Mouse (Mus musculus) kidney, postnatal 36 days (tissue): ENCODE data around the gene Naglu.
"Not testable (repeated sequence)": the region's sequence is repeated elsewhere in the genome, so short reads cannot be mapped to it uniquely, and the experiment has no call there.

Experiments
- DNase-seq, 2 experiments: peaks; one replicate each; pipeline ENCODE4 v3.0.0; 2021 to 2022; ENCODE audit warnings: mixed read lengths in 2 of 2

Gene Naglu

GRCm38 (mm10) chr11:101084811-101085210 is 15.0 kb downstream of the Naglu start:
- no peak for DNase-seq

GRCm38 (mm10) chr11:101085617-101086322 is 16.0 kb downstream of the Naglu start:
- peak; percentile 57 to 68 for DNase-seq

GRCm38 (mm10) chr11:101086323-101086674 is 16.5 kb downstream of the Naglu start:
- no peak for DNase-seq

- DNase-seq = peak; percentile 95 to 96
These were observed 17.2 kb downstream of the Naglu start, which contains the start of gene Mlx for GRCm38 (mm10) chr11:101086756-101087681. Gene Mlx, plus strand, starts transcription at chr11:101087277.

- DNase-seq = peak; percentile 56 to 76
These were observed 17.9 kb downstream of the Naglu start for GRCm38 (mm10) chr11:101087682-101088055.

GRCm38 (mm10) chr11:101089931-101090330 is 20.1 kb downstream of the Naglu start:
- DNase-seq = no peak

- no peak for DNase-seq
These were observed 25.1 kb downstream of the Naglu start for GRCm38 (mm10) chr11:101094930-101095313.

GRCm38 (mm10) chr11:101095314-101096024 is 25.7 kb downstream of the Naglu start, which contains the start of gene Psmc3ip:
Gene Psmc3ip, minus strand, starts transcription at chr11:101095436.
- peak; percentile 97 for DNase-seq

GRCm38 (mm10) chr11:101098231-101098630 is 28.4 kb downstream of the Naglu start:
- DNase-seq = no peak

- no peak for DNase-seq
These were observed 33.2 kb downstream of the Naglu start for GRCm38 (mm10) chr11:101103011-101103410.

- DNase-seq = no peak
These were observed 39.5 kb downstream of the Naglu start for GRCm38 (mm10) chr11:101109351-101109750.

- no peak for DNase-seq
These were observed 40.9 kb downstream of the Naglu start for GRCm38 (mm10) chr11:101110708-101111107.

- no peak for DNase-seq
These were observed 41.4 kb downstream of the Naglu start for GRCm38 (mm10) chr11:101111178-101111577.

- DNase-seq = no peak
These were observed 42.4 kb downstream of the Naglu start for GRCm38 (mm10) chr11:101112186-101112585.

GRCm38 (mm10) chr11:101115564-101115963 is 45.8 kb downstream of the Naglu start:
- DNase-seq = no peak

- no peak for DNase-seq
These were observed 48.3 kb downstream of the Naglu start for GRCm38 (mm10) chr11:101118105-101118504.

GRCm38 (mm10) chr11:101119131-101119760 is 49.4 kb downstream of the Naglu start:
- peak in 1 of 2 experiments; percentile 30 for DNase-seq

GRCm38 (mm10) chr11:101119761-101120544 is 50.1 kb downstream of the Naglu start, which contains the start of the genes Retreg3 and Tubg1:
Gene Retreg3, minus strand, starts transcription at chr11:101119893.
Gene Tubg1, plus strand, starts transcription at chr11:101119938.
- DNase-seq = peak; percentile 98 to 99

GRCm38 (mm10) chr11:101120545-101121188 is 50.9 kb downstream of the Naglu start:
- peak in 1 of 2 experiments; percentile 25 for DNase-seq

- DNase-seq = not testable (repeated sequence)
These were observed 54.7 kb downstream of the Naglu start for GRCm38 (mm10) chr11:101124494-101124893.

GRCm38 (mm10) chr11:101125008-101125407 is 55.2 kb downstream of the Naglu start:
- not testable (repeated sequence) for DNase-seq
